Mouse (Mus musculus) liver, postnatal 0 days (tissue): Measurements from ENCODE around the gene Gm16253.

ENCODE experiments used
- CTCF ChIP-seq: sonication (generic); IDR thresholded peaks from 2 replicates; pipeline ENCODE4 v1.5.1; 2016; ENCODE audit warnings: antibody characterized with exemption, low read depth
- EP300 ChIP-seq: IDR thresholded peaks from 2 replicates; pipeline ENCODE4 v1.6.1; 2016; ENCODE audit warnings: antibody characterized with exemption, low read depth, mild to moderate bottlenecking

- TF ChIP-seq CTCF (peak; percentile 45), EP300 (peak; percentile 35)
These were observed at the start of gene Gm16253 for GRCm38 (mm10) chr3:96576690-96577541.
